Mouse (Mus musculus) thymus, postnatal 4 days (tissue): ENCODE results near the gene Dglucy.
"Not testable (repeated sequence)": the region's sequence is repeated elsewhere in the genome, so short reads cannot be mapped to it uniquely, and the experiment has no call there.

Source experiments
- DNase-seq: peaks from one replicate; pipeline ENCODE4 v3.0.0; 2021

Dglucy gene

DNA sequence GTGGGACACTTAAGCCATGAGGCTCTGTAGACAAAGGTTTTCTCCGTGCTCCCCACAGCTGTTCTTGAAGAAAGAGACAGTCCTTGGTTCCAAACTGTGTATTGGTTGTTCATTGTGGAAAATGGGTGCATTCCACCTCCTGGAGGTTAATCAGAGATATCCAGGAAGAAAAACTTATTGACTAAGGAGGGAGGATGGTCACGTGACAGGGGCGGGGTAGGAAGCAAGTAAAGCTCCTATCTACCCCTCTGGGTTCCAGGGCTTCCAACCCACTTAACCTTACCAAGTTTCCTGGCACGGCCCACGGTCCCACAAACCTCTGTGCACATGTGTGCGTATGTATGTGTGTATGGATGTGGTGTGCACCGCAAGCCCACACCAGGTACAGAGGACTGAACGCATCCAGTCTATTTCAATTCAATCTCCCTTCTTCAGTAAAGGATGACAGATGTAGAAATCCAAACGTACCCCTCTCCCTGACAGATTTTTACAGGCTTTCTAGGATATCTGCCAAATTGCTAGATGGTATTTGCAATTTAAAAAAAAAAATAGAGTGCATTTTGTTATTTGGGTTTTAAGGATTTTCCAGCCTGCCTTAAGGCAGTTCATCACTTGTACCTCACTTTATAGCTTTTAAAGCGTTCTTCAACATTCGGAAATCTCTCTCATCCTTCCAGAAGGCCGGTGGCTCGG lies 2.7 kb downstream of the Dglucy start:
- no peak for DNase-seq

DNA sequence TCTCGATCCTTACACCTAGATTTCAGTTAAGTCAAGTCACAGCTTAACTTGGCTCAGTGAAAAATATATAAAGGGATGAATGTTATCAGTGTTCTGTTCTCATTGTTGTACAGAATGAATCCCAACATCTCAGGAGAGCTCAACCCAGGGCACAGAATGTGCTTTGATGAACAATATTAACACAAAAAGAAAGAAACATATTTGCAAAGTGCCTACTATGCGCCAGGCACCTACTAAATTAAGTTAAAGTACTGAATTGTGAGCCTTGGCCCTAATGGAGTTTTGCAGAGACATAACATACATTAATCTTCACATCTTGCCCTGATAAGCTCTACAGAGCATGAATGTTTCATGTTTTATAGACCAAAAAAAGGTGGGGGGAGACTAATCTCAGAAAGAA lies 5.3 kb downstream of the Dglucy start:
- DNase-seq: no peak

DNA sequence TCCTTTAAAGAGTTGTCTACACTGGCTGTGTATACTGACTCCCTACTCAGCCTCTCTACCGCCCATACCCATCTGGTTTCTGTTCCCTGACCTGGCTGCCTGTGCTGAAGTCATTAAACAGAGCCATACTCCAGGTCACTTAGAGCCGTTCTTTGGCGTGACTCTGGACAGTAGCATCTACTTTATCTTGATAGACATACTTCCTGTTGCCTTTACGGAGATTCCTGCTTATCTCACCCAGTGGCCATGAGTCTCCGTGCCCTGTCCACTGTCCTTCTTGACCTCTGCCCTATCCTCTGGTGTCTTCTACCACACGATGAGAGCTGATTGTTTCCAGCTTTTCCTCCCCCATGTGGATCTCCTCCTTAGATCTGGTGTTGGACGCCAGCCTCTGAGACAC lies 6.5 kb downstream of the Dglucy start:
- no peak for DNase-seq

DNA sequence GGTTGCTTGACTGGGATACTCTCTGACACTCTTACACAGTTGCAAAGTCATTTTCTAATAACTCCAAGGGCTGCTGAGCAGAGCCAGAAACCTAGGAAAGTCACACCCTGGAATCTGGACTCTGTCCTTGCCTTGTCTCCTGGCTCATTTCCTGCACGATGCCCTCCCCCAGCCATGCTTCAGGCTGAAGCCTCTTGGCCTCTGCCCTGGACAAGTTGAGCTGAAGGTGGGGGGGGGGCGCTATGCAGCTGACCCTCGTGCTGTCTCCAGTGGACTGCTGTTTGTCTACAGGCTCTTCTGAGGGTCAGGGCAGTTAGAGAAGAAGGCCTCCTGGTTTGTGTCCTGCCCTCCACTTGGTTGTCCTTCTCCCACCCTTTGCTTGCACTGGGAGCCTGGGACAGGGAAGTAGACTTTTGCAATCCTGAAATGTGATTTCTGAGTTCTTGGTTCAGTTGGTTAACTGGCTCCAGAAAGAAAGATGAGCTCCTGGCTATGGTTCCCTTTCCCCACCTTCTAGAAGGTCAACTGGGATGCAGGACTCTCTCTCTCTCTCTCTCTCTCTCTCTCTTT lies 11.2 kb downstream of the Dglucy start:
- no peak for DNase-seq

DNA sequence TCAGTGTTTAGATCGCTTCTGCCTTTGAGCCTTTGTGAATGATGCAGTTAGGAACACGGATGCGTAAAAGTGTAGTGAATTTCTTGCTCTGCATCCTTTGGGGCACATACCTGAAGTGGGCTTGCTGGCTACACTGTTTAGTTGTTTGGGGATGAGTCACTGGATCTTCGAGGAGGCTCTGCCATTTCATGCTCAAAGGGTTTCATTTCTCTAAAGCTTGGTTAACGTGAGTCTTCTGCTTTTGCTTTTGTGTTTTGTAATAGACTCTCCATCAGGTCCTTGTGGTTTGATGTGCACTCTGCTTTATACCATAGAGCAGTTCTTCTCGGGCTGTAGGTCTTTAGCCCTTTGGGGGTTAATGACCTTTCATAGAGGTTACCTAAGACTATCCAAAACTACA lies 12.6 kb downstream of the Dglucy start:
- DNase-seq: no peak

DNA sequence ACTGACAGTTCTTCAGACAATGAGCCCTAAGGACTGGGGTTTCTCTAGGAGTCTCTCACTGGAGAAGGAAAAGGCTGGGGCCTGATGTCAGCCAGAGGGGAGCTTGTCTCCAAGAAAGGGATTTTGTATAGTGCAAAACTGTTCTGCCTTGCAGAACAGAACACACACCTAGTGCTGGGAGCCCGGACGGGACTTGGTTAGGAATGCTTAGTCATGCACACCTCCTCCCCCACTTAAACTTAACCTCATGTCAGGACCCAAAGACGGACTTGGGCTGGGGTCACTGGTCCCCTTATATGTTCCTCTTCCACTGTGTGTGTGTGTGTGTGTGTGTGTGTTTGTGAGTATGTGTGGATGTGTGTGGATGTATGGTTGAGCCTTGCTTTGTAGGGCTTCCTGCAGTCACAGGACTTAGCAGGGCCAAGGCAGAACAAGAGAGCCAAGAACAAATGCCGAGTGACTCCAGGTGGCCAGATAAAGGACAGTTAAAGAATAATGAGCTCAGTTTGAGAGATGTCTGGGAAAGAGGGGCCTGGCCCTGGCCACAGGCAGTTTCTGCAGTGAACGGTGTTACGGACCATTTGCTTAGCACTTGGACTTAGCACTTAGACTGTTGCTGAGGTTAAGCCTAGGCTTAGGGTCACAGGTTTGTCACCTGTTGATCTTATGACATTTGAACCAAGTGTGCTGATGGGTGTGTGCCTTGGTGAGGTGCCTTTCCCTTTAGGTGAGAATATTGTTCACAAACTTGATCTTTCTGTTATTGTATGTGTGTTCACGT lies 15.8 kb downstream of the Dglucy start:
- no peak for DNase-seq

DNA sequence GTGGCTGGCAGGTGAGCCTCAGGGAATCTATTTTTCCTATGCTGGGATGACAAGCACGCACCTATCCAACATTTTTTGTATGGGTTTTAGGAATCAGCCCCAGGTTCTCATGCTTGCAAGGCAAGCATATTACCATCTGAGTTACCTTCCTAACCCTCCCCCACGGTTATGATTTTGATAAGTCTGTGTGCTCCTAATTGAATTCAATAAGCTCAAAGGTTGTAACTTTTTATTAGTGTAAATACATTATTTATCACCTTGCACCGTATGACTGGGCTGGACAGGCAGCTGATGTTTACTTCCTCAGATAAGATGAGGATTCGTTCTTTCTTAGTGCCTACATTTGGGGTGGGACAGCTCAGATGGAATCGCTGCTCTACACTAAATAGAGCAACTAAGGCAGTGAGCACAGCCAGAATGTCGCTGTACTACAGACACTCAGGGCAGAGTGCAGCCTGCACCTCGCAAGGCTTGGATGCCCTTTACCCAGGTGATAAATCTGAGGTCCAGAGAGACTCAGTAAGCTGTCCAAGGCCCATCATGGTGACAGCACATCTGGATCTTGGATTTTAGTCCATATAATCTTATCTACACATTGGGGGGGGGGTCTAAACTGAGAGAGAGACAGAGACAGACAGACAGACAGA lies 16.7 kb downstream of the Dglucy start:
- DNase-seq: no peak

DNA sequence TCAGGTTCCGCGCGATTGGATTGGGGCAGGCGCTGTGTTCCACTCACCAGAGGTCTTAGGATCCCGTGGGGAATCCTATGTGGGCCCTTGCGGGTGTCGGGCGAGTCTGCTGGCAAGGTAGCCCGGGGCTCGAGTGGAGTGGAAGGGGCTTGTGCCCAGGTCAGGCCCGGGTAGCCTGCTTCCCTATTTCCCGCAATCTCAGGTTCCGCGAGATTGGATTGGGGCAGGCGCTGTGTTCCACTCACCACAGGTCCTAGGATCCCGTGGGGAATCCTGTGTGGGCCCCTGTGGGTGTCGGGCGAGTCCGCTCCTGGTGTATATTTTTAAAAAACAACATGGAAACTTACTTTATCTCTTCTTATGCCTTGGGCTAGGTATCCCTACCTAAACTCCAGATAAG lies 24.5 kb downstream of the Dglucy start:
- not testable (repeated sequence) for DNase-seq

DNA sequence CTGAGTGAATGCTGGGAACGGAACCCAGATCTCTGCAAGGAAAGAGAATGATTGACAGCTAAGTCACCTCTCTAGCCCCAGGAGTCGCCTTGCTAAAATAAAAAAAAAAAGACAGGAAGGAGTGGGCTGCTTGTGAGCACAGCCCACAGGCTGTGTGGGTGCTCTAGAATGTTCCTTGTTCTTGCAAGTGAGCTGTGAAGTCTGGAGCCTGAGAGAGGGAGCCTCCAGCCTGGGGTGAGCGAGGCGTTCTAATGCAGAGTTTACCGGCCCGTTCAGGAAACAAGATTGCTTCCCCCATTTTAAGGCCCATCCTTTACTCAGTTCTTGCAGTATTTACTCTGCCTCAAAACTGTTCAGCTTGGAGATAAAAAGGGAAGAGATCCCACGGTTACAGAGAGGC lies 28.4 kb downstream of the Dglucy start:
- DNase-seq: no peak

DNA sequence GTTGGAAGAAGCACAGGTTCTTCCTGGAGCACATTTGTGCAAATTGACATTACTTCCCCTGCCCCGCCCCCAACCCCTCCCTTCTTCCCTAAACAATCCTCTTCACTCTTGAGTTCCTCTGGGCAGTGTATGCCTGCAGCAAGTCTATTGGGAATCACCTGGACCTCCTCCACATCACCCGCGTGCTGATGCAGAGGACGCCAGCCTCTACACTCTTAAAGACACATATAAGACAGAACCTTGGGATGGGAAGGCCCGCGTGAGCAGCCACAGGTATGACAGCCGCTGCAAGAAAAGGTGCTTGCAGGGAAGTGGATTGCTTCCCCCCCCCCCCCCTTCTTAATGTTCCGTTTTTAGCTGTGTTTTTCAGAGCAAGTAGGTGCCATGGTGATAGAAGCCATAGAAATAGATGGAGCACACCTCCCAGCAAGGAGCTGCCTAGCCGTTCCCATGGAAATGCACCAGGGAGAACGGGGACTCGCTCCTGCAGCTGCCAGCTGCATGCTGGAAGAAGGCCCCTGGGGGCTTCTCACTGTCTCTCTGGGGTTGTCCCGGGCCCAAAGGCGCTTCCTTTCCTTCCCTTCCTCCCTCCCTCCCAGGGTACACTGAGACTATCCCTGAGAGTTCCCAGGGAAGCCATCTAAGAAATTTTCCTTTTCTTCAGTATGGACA lies 29.9 kb downstream of the Dglucy start:
- no peak for DNase-seq

DNA sequence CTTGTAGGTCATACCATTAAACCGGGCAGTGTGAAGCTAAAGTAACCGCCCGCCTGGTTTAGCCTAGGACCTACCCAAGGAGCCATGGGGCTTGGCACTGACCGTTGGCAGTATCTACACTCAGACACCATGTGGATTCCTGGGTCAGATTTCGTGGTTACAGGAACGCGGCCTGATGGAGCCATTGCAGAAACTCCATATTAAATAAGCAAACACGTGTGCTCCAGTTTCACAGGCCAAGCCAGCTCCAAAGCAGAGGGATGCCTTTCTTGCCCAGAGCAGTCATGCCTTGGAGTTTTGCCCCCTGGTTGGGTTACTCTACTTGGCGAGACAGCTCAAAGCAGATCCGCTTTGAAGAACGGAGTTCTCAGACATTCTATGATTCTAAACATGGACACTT lies 31.7 kb downstream of the Dglucy start:
- DNase-seq: no peak

DNA sequence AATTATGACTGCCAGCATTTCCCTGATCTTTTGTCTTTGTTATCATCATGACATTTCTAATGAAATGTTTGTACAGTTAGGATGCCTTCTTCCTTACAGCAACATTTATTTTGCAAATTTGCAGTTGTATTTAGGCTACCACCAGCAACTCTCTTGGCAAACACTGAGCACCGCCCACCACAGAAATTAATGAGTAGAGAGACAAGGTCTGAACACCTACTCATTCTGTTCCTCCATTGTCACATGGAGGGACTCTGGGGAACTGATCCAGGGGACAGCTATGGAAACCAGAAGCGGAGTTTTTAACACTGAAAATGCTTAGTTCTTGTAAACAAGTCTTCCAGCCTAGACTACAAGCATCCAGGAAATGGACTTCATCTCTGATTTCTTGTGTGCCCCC lies 35.0 kb downstream of the Dglucy start:
- no peak for DNase-seq

DNA sequence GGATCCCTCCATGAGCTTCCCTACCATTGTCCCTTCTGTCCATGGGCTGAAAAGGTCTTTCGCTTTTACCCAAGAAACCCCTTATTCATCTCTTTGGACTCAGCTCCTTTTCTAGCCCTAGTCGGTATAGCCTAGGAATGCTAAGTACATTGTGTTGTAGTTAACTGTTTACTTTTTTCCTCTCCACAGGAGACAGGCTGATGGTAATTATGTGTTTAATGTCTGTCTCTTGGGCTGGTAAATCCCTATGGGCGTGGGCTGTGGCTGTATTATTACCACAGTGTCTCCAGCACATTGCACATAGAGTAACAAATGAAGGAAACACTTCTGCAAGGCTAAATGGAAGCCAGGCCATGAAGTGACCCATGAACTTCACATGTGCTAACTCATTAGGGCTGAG lies 35.8 kb downstream of the Dglucy start:
- no peak for DNase-seq

DNA sequence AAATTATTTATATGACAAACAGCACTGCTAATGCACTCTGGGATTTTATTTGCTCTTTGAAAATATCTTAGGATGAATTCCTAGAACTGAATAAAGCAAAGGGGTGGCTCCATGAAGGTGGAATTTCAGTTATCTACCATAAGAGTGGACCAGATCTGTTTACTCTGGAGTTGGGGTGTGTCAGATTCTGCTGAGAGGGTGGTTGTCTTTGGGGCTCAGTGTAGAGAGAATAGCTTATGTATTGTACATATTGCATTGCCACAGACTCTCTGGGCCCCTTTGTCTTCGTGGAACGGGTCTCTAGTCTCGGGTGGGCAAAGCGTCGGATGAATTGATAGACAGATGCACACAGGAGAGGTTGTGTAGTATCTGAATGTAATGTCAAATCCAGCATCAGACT lies 38.0 kb downstream of the Dglucy start:
- DNase-seq: no peak

DNA sequence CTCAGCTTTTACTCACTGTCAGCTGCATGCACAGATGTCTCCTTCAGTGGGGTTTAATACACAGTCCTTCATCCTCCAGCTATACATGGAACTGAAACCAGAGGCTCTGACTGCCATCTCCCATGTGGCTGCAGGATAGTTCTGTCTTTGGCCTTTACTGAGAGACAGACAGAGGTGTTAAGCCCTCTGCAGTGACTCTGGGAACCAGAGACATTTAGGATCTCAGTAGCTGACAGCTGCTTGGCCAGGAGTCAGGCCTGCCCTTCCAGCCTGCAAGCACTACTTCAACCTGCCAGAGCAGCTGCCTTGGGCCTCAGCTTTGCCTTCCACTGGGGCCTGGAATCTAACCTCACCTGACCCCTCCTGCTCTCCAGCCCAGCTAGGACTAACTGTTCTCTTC lies 41.1 kb downstream of the Dglucy start:
- DNase-seq: no peak

DNA sequence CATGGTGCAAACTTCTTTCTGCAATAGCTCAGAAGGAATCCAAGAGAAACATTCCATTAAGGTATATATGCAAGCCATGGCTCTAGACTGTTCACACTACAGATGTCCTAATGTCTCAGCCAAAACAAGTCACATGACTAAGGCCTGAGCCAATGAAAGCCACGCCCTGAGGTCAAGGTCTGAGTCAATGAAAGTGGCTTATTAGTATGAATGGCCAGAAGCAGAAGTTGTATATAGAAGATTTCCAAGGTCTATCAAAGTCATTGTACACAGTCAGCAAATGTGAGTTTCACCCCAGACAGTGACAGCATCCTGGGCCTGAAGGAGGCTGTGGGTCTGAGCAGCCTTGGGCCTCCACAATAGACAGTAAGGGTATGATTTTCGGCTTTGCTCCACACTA lies 52.2 kb downstream of the Dglucy start:
- DNase-seq: no peak

DNA sequence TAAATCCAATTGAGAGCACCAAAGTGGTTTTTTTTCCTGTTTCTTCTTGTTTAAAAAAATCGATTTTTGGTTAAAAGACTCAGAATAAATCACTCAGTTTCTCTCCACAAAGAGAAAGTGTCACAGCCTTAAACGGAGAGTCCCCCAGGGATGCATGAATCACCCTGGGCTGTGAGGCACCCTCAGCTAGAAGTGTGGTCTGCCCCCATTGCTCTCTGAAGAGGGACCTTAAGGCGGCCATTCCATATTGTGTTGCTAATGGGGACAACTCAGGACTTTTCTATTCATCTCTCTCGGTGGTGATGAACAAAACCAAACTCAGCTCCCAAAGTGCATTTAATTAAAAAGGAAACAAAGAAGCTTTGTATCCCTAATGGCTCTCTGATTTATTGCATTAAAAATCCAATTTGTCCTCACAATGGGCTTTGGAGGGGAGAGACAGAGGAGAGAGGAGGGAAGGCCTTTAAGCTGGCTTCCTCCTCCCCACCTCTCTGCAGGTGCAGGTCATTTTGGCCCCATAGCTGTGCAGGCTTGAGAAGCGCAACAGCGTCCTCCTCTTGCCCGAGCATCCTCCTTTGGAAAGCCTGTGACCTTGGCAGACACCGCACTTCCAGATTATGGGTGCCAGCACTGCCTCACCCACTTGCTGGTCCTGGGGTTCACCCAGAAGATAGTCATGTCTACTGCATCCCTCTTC lies 52.9 kb downstream of the Dglucy start:
- no peak for DNase-seq

DNA sequence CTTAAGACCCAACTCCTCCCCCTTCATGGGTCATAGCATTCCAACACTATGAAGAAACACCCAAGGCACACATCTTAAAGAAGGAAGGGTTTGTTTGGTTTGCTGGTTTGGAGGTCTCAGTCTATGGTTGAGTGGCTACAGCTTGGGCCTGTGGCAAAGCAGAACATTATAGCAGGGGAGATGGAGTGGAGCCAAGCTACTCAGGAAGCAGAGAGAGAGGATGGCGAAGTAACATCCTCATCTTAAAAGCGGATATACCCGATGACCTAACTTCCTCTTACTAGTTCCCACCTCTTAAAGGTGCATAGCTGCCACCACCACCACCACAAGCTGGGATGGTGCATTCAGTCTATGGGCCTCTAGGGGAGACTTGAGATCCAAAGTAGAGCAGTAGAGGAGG lies 58.4 kb downstream of the Dglucy start:
- no peak for DNase-seq

DNA sequence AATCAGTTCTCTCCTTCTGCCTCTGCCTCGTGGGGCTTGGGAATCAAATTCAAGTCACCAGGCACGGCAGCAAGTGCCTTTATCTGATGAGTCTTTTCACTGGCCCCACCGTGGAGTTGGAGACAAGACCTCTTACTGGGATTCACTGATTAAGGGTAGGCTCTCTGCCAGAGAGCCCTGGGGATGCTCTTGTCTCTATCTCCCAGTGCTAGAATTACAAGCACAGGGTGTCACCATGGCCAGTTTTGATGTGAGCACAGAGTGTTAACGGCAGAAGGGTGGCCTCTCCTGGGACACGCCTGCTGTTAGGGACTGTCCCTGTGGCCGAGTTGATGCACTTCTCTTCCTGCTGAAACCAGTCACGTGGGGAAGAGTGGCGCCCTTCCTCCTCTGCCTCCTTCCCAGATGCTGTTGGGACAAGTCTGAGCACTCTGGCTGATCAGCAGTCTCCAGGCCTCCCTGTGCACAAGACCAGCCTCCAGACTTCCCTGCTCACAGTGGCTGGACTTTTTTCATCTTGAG lies 60.3 kb downstream of the Dglucy start:
- no peak for DNase-seq

DNA sequence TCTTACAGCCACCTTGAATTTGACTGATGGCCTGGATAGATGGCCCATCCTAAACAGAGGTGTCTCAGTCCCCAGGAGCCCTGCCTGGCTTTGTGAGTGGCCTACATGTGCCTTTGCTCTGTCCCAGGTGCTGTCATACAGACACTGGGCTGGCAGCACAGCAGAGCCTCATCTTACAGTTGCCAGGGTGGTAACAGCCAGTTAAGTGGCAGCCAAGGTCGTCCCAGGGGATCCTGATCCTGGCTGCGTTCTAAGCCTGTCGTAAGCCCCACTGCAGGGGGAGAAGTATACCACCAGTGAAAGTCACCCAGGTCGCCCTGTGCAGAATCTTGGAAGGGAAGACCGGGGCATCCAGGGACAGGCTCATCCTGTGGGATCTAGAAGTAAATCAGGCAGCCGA lies 61.1 kb downstream of the Dglucy start:
- no peak for DNase-seq

DNA sequence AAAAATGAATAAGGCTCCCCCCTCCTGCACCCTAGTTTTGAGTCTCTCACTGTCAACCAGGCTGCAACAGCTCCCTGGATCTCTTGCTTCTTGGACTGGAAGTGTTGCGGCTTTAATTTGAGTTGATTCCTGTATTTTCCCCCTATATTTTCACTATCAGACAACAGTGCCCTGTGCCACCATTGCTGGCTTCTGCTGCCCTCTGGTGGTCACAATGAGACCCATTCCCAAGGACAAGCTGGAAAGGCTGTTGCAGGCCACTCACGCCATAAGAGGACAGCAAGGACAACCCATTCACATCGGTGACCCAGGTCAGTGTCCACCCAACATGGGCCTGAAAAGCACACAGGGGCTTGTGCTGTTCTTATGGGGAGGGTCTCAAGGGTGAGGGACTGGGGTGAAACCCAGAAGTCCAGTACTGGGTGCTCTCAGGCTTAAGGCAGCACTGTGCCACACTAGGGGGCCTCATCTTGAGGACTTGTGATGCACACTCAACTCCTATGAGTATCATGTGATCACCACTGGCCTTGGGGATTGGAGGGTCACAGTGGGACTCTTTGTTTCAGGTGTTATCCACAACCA lies 62.4 kb downstream of the Dglucy start:
- peak; percentile 86 for DNase-seq

DNA sequence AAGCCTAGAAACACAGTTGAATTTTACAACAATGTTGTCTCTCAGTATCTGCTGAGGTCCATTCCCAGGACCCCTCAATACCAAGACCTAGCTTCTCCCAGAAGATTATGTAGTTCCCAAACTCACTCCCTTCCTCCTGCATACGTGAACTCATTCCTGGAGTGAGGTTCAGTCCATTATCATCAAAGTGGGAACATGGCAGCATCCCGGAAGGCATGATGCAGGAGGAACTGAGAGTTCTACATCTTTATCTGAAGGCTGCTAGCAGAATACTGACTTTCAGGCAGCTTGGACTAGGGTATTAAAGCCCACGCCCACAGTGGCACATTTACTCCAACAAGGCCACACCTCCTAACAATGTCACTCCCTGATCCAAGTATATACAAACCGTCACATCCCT lies 64.3 kb downstream of the Dglucy start:
- DNase-seq: no peak
